Mouse (Mus musculus) midbrain, postnatal 0 days (tissue): ENCODE results near the gene Emc9. TPM values are rescaled to one million over a fixed set of nuclear protein-coding genes. Genes with fewer than 3 reads are reported as not detected.
A peak's percentile ranks its signal among the peaks of the same experiment; 100 is the strongest.

Experiments used
- ATAC-seq: fragments of 200-750 bp; cut with Nextera tagmentation; 2 replicates; pipeline ENCODE4 v1.8.0; 2017; ENCODE audit warnings: moderate number of reproducible peaks, mild to moderate bottlenecking, moderate TSS enrichment, moderate library complexity; ENCODE audit not compliant: low FRiP score
- DNase-seq: peaks from one replicate; pipeline ENCODE4 v3.0.0-alpha.2; 2015; ENCODE audit warnings: low spot score
- H3K27ac ChIP-seq: fragments of 300-500 bp; sonication (generic); 2 replicates; pipeline ENCODE4 v1.5.1; 2014; ENCODE audit warnings: low read depth, mild to moderate bottlenecking, low read length, mixed read lengths
- H3K27me3 ChIP-seq: fragments of 300-500 bp; sonication (generic); 2 replicates; pipeline ENCODE4 v1.6.1; 2014; ENCODE audit warnings: low read length, control low read depth, mixed read lengths; ENCODE audit not compliant: insufficient read depth
- H3K36me3 ChIP-seq: fragments of 300-500 bp; sonication (generic); 2 replicates; pipeline ENCODE4 v1.6.1; 2014; ENCODE audit warnings: low read length, control low read depth, mixed read lengths; ENCODE audit not compliant: insufficient read depth
- H3K4me1 ChIP-seq: fragments of 300-500 bp; sonication (generic); 2 replicates; pipeline ENCODE4 v1.6.1; 2014; ENCODE audit warnings: mild to moderate bottlenecking, control low read depth, antibody characterized with exemption, low read length, mixed read lengths; ENCODE audit not compliant: insufficient read depth
- H3K4me2 ChIP-seq: fragments of 300-500 bp; sonication (generic); 2 replicates; pipeline ENCODE4 v1.6.1; 2014; ENCODE audit warnings: low read depth, mild to moderate bottlenecking, low read length, mixed read lengths; ENCODE audit not compliant: poor library complexity, severe bottlenecking
- H3K4me3 ChIP-seq: fragments of 300-500 bp; sonication (generic); 2 replicates; pipeline ENCODE4 v1.5.1; 2014; ENCODE audit warnings: low read depth, mild to moderate bottlenecking, low read length, moderate library complexity
- H3K9ac ChIP-seq: fragments of 300-500 bp; sonication (generic); replicated peaks from 2 replicates; pipeline ENCODE4 v1.6.1; 2014; ENCODE audit warnings: mild to moderate bottlenecking, low read length, moderate library complexity, mixed read lengths; ENCODE audit not compliant: poor library complexity, severe bottlenecking
- H3K9me3 ChIP-seq: fragments of 300-500 bp; sonication (generic); 2 replicates; pipeline ENCODE4 v1.6.1; 2016; ENCODE audit warnings: low read length, control low read depth
- CTCF ChIP-seq: IDR thresholded peaks from 2 replicates; pipeline ENCODE4 v1.5.1; 2016; ENCODE audit warnings: antibody characterized with exemption, mild to moderate bottlenecking
- WGBS: fragments of 180-500 bp; shearing (Covaris S2); extraction: QIAGEN DNeasy Blood & Tissue Kit; methylation state at CpG from one replicate; pipeline ENCODE4 v1.1.7; 2014; 5-methylcytosine and 5-hydroxymethylcytosine counted together
- polyA plus RNA-seq: library from polyadenylated mRNA; unstranded; fragments of >200 nt; fragmentation: Nextera tagmentation; extraction: Ambion mirVana; gene quantifications from 2 replicates; pipeline ENCODE4 v1.2.1, GENCODE M21; 2015
- total RNA-seq: library from RNA; depleted of rRNA; stranded (reverse); fragments of >200 nt; gene quantifications from 2 replicates; pipeline ENCODE4 v1.2.3, GENCODE M21; 2014

The Emc9 gene
- total and polyA plus RNA-seq, 2 experiments from 2014 or later, result 36.3 to 74.3 TPM

DNA sequence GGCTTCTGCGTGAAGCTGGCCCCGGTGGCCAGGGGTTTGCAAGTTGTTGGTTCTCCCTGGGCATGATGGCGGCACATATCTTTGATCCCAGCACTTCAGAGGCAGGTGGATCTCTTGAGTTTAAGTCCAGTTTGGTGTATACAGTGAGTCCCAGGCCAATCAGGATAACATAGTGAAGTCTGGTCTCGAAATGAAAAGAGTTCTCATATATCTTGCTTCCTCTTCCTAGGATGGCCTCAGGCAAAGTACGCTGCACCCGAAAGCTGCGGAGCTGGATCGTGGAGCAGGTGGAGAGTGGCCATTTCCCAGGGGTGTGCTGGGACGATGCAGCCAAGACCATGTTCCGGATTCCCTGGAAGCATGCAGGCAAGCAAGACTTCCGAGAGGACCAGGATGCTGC is 19.7 kb upstream of the Emc9 start:
- H3K4me3 ChIP-seq, result no peak overlapping the region
- H3K27ac ChIP-seq, result peak overlapping the region; percentile 68; the same call in 1 of the 2 replicates
- no peaks in the 10 kb centered on the region for H3K4me1 ChIP-seq
- 86% methylated on average over 11 of the region's 11 CpGs for WGBS
- H3K4me2 ChIP-seq, result no peak overlapping the region
- H3K9ac ChIP-seq, result no peak overlapping the region
- ATAC-seq (no peak), DNase-seq (no peak)
- H3K9me3 ChIP-seq, result no peaks in the 10 kb centered on the region
- TF ChIP-seq CTCF, result no peak
- no peaks in the 10 kb centered on the region for H3K27me3 ChIP-seq
- H3K36me3 ChIP-seq, result peaks cover 71% of the 10 kb centered on the region

DNA sequence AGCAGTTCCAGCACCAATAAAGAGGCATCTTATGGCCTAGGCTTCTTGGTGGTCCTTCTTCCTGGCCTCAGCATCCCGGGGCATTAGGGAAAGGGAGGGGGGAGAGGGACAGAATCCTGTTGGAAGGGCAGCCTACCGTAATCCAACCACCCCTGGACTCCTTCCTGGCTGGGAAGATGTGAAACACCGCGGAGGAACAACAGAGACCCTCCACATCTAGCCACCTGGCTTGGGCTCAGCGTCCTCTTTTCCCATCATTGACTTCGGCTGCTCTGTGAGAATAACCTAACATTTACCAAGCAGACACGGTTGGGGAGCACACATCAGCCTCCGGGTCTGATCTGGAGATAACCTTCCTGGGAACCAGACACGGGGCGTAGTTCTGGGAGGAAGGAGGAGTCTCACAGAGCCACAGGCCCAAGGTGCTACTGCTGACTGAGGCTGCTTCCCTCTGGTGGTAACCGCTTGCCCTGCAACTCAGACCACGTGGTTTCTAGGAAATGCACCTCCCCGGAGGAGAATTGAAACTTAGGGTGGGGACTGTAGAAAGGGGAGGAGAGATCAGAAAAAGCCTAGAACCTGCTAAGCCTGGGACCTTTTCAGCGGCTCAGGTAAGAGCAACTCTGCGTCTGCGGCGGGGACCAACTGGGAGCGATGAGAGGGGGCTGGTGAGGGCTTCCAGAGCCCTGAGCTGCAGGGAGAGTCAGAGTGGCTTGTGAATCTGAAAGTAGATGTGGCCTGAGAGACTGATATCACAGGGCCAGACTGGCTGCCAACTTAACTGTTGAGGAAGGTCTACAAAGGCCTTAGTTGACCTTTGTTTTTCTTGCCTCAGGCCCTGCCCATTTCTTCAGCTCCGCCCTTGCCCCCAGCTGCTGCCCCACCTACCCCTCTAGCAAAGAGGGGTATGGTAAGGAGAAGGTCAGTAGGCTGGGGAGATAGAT is 18.8 kb upstream of the Emc9 start:
- Histone ChIP-seq H3K27me3 (no peaks in the 10 kb centered on the region), H3K4me2 (peak overlapping the region; percentile 52), H3K4me3 (peak overlapping the region; percentile 29), H3K27ac (peak overlapping the region; percentile 68), H3K9me3 (no peaks in the 10 kb centered on the region), H3K9ac (peak overlapping the region; percentile 51; the same call in 1 of the 2 replicates), H3K4me1 (no peaks in the 10 kb centered on the region), H3K36me3 (peaks cover 73% of the 10 kb centered on the region)
- peak; percentile 91 for DNase-seq
- WGBS, result 18% methylated on average over 19 of the region's 19 CpGs
- peak; percentile 95 for TF ChIP-seq CTCF
- peak; percentile 90 for ATAC-seq

DNA sequence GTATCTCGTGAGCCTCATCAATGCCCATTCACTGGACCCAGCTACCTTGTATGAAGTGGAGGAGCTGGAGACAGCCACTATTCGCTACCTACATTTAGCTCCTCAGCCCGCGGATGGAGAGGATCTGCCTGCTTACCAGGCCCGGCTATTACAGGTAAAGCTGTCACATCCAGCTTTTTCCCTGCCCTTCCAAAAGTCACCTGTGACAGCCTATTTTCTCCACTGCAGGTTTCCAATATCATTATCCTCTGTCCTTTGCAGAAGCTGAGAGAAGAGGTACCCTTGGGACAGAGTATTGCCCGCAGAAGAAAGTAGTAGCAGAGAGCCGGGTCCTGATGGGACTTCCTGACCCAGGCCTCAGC is 18.1 kb upstream of the Emc9 start, which contains the start of gene Irf9:
TSS of gene Irf9 (plus strand) at position 301 of the 362 bp plus-strand sequence.
- Histone ChIP-seq H3K9ac (peak within 1 kb of the TSS; percentile 51; the same call in 1 of the 2 replicates), H3K4me1 (no peaks in the 10 kb centered on the region), H3K9me3 (no peaks in the 10 kb centered on the region), H3K4me3 (peak within 1 kb of the TSS; percentile 29), H3K4me2 (peak within 1 kb of the TSS; percentile 52), H3K36me3 (peaks cover 73% of the 10 kb centered on the region), H3K27me3 (no peaks in the 10 kb centered on the region), H3K27ac (peak within 1 kb of the TSS; percentile 68)
- WGBS, result 88% methylated on average over 7 of the region's 7 CpGs
- DNase-seq (no peak), ATAC-seq (no peak)
- TF ChIP-seq CTCF, result no peak

DNA sequence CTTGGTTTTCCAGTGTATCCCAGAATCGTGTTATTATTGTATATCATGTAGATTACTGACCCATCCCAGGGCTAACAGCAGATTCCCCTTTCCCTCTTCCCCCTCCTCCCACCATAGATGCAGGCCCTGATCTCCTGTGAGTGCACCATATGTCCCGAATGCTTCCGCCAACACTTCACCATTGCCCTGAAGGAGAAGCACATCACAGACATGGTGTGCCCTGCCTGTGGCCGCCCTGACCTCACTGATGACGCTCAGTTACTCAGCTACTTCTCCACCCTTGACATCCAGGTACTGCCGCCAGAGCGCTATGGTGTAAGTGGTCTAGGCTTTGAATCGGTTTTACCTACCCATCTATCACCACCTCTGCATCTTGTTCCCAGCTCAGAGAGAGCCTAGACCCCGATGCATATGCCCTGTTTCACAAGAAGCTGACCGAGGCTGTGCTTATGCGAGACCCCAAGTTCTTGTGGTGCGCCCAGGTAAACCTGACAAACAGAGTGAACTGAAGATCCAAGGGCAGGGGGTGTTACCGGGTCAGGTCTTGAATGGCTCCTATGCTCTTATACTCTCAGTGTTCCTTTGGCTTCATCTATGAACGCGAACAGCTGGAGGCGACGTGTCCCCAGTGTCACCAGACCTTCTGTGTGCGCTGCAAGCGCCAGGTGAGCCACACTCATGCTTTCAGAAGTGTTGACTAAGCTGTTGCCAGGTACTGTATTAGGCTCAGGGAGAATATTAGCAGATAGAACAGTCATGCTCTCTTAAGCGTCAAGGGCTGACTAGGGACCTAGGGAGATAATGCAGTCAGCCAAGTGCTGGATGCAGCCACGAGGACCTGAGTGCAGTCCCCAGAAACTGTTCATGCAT is 13.7 kb upstream of the Emc9 start:
- no peak overlapping the region for H3K4me2 ChIP-seq
- H3K27me3 ChIP-seq, result no peaks in the 10 kb centered on the region
- peaks cover 83% of the 10 kb centered on the region for H3K36me3 ChIP-seq
- H3K4me1 ChIP-seq, result no peaks in the 10 kb centered on the region
- no peak overlapping the region for H3K27ac ChIP-seq
- H3K9me3 ChIP-seq, result no peaks in the 10 kb centered on the region
- no peak overlapping the region for H3K4me3 ChIP-seq
- ATAC-seq (no peak), DNase-seq (no peak)
- no peak for TF ChIP-seq CTCF
- no peak overlapping the region for H3K9ac ChIP-seq
- WGBS, result 94% methylated on average over 21 of the region's 21 CpGs

DNA sequence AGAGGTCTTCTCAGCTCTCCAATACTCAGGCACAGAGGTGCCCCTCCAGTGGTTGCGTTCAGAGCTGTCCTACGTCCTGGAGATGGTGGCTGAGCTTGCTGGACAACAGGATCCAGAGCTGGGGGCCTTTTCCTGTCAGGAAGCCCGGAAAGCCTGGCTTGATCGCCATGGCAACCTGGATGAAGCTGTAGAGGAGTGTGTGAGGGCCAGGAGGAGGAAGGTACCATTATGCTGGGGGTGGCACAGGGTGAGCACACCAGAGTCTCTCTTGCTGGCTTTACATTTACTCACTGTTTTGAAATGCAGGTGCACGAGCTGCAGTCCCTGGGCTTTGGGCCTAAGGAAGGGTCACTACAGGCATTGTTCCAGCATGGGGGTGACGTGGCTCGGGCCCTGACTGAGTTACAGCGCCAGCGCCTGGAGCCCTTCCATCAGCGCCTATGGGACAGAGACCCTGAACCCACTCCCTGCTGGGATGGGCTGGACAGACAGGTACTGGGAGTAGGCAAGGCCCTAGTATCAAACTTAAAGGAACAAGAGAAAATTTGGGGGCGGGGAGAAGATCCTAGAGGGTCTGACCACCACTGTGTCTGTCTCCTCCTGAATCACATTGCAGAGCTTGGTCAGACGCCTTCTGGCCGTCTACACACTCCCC is 11.1 kb upstream of the Emc9 start:
- ATAC-seq (no peak), DNase-seq (peak; percentile 55)
- Histone ChIP-seq H3K4me3 (no peak overlapping the region), H3K4me2 (no peak overlapping the region), H3K4me1 (peaks cover 9% of the 10 kb centered on the region; the same call in 1 of the 2 replicates), H3K36me3 (peaks cover 58% of the 10 kb centered on the region), H3K27ac (no peak overlapping the region), H3K9ac (no peak overlapping the region), H3K27me3 (no peaks in the 10 kb centered on the region), H3K9me3 (no peaks in the 10 kb centered on the region)
- 64% methylated on average over 13 of the region's 13 CpGs for whole genome bisulfite sequencing
- TF ChIP-seq CTCF, result no peak
